Mouse (Mus musculus): ENCODE measurements at regions not wholly inside any gene's neighbourhood (a gene's known extent, or its start where the extent isn't known, plus 50 kb on each side); places are given as distances from the start of the nearest gene placed in this dataset.

DNA sequence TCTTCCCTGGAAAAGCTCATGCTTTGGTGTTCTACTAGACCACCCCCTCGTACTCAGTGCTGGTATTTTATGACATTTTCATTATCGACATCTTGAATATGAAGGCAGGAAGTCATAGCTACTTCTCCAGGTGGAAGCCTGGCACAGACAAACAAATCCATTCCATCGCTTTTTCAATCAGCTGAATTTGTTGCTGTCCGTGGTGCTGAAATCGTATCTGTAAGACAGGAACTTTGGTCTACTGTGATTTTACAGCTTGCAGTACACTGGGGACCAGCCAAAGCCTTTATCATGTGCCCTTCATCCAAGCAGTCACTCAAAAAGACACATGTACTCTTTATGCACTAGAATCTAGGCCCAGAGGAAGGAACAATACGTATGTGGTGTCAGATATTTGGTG is 143.3 kb downstream of the Nmur2 start:
- TF ChIP-seq CTCF (IDR thresholded peaks at IDR 0.05; ENCODE audit: borderline replicate concordance, insufficient read depth, low read depth, low read length) (no peak), POLR2A (IDR thresholded peaks at IDR 0.05; ENCODE audit: borderline replicate concordance, insufficient read depth, low read length) (no peak)
